Mouse (Mus musculus) CH12.LX (cell line): Measurements from ENCODE around the gene Maml2. TPM values are rescaled to one million over a fixed set of nuclear protein-coding genes. Genes with fewer than 3 reads are reported as not detected.

Experiments
- DNase-seq: peaks from one replicate; pipeline ENCODE4 v3.0.0-alpha.2; 2013; ENCODE audit errors: extremely low read depth
- H3K27ac ChIP-seq: 2 replicates; pipeline ENCODE4 v1.5.1; 2012; ENCODE audit warnings: low read depth, mild to moderate bottlenecking, control low read depth, moderate library complexity; ENCODE audit not compliant: insufficient read depth
- H3K27me3 ChIP-seq: replicated peaks from 2 replicates; pipeline ENCODE3; 2012; ENCODE audit warnings: inconsistent platforms
- H3K36me3 ChIP-seq, 2 experiments: replicated peaks in 1 of 2; 2 replicates each; pipeline versions ENCODE3 to v1.6.1; 2012; ENCODE audit warnings: inconsistent platforms in 1 of 2, low read length in 1 of 2, mild to moderate bottlenecking in 1 of 2, mixed read lengths in 1 of 2, moderate library complexity in 1 of 2; ENCODE audit not compliant: control insufficient read depth in 1 of 2, insufficient read depth in 1 of 2
- H3K4me1 ChIP-seq, 2 experiments: 2 replicates each; pipeline ENCODE4 v1.6.1; 2012; ENCODE audit warnings: inconsistent platforms in 1 of 2, moderate library complexity in 1 of 2; ENCODE audit not compliant: insufficient read depth in 2 of 2, control insufficient read depth in 1 of 2
- H3K4me2 ChIP-seq: 2 replicates; pipeline ENCODE4 v1.6.1; 2012; ENCODE audit warnings: low read depth, mild to moderate bottlenecking, control low read depth; ENCODE audit not compliant: poor library complexity, insufficient read depth, severe bottlenecking
- H3K4me3 ChIP-seq, 3 experiments: fragments of 150-350 bp in 1 of 3; sonication (generic) in 1 of 3; replicated peaks in 1 of 3; 2 replicates each; pipeline versions ENCODE3 to v1.5.1; 2011 to 2012; ENCODE audit warnings: low read depth in 2 of 3, low read length in 2 of 3, mild to moderate bottlenecking in 2 of 3, moderate library complexity in 2 of 3, control low read depth in 1 of 3, improper control_type of control experiment in 1 of 3, inconsistent platforms in 1 of 3, mixed read lengths in 1 of 3; ENCODE audit not compliant: poor library complexity in 1 of 3
- H3K79me2 ChIP-seq: replicated peaks from 2 replicates; pipeline ENCODE4 v1.6.1; 2012; ENCODE audit warnings: mild to moderate bottlenecking, moderate library complexity; ENCODE audit not compliant: control insufficient read depth, poor library complexity, insufficient read depth, severe bottlenecking; ENCODE audit errors: extremely low read depth
- H3K9ac ChIP-seq: 2 replicates; pipeline ENCODE4 v1.6.1; 2012; ENCODE audit warnings: low read depth, mild to moderate bottlenecking, control low read depth, moderate library complexity; ENCODE audit not compliant: insufficient read depth
- H3K9me3 ChIP-seq: replicated peaks from 2 replicates; pipeline ENCODE3; 2012; ENCODE audit warnings: low read length, inconsistent platforms, mixed read lengths
- CHD1 ChIP-seq: IDR thresholded peaks from 2 replicates; pipeline ENCODE4 v1.6.1; 2012; ENCODE audit warnings: low read depth, low read length, improper control_type of control experiment, inconsistent platforms
- CTCF ChIP-seq, 2 experiments: IDR thresholded peaks in 1 of 2; conservative IDR thresholded peaks in 1 of 2; 2 replicates each; pipeline ENCODE4 v1.5.1; 2011 to 2012; ENCODE audit warnings: low read depth in 2 of 2, low read length in 2 of 2, improper control_type of control experiment in 1 of 2, inconsistent platforms in 1 of 2, mild to moderate bottlenecking in 1 of 2, moderate library complexity in 1 of 2
- ELF1 ChIP-seq: IDR thresholded peaks from 2 replicates; pipeline ENCODE4 v1.6.1; 2014; ENCODE audit warnings: low read depth, mild to moderate bottlenecking, inconsistent platforms, low read length, improper control_type of control experiment
- ETS1 ChIP-seq: conservative IDR thresholded peaks from 2 replicates; pipeline ENCODE4 v1.6.1; 2012; ENCODE audit warnings: low read depth, mild to moderate bottlenecking, inconsistent platforms, low read length, improper control_type of control experiment, moderate library complexity
- GABPA ChIP-seq: IDR thresholded peaks from 2 replicates; pipeline ENCODE4 v1.6.1; 2012; ENCODE audit warnings: low read depth, low read length, improper control_type of control experiment, inconsistent platforms; ENCODE audit not compliant: insufficient replicate concordance
- JUN ChIP-seq: IDR thresholded peaks from 2 replicates; pipeline ENCODE4 v1.6.1; 2011; ENCODE audit warnings: low read depth, mild to moderate bottlenecking, low read length, improper control_type of control experiment, moderate library complexity; ENCODE audit not compliant: insufficient read depth
- KAT2A ChIP-seq: IDR thresholded peaks from 2 replicates; pipeline ENCODE4 v1.6.1; 2012; ENCODE audit warnings: low read length, improper control_type of control experiment, inconsistent platforms; ENCODE audit not compliant: insufficient replicate concordance
- MAZ ChIP-seq: IDR thresholded peaks from 2 replicates; pipeline ENCODE4 v1.6.1; 2012; ENCODE audit warnings: low read depth, mild to moderate bottlenecking, inconsistent platforms, low read length, improper control_type of control experiment, moderate library complexity
- MYC ChIP-seq: IDR thresholded peaks from 2 replicates; pipeline ENCODE4 v1.6.1; 2011; ENCODE audit warnings: low read depth, mild to moderate bottlenecking, improper control_type of control experiment, low read length
- NELFE ChIP-seq: IDR thresholded peaks from 2 replicates; pipeline ENCODE4 v1.6.1; 2011; ENCODE audit warnings: low read depth, low read length, improper control_type of control experiment
- NRF1 ChIP-seq: IDR thresholded peaks from 2 replicates; pipeline ENCODE4 v1.6.1; 2014; ENCODE audit warnings: low read depth, mild to moderate bottlenecking, inconsistent platforms, low read length, improper control_type of control experiment, moderate library complexity
- RAD21 ChIP-seq: IDR thresholded peaks from 2 replicates; pipeline ENCODE4 v1.6.1; 2011; ENCODE audit warnings: low read depth, mild to moderate bottlenecking, low read length, improper control_type of control experiment, moderate library complexity
- RCOR1 ChIP-seq: conservative IDR thresholded peaks from 2 replicates; pipeline ENCODE4 v1.6.1; 2012; ENCODE audit warnings: low read depth, mild to moderate bottlenecking, inconsistent platforms, low read length, improper control_type of control experiment
- SMC3 ChIP-seq: IDR thresholded peaks from 2 replicates; pipeline ENCODE4 v1.6.1; 2011; ENCODE audit warnings: low read depth, low read length, improper control_type of control experiment
- TBP ChIP-seq: conservative IDR thresholded peaks from 2 replicates; pipeline ENCODE4 v1.6.1; 2011; ENCODE audit warnings: low read depth, low read length, improper control_type of control experiment
- TCF12 ChIP-seq: IDR thresholded peaks from 2 replicates; pipeline ENCODE4 v1.6.1; 2014; ENCODE audit warnings: low read depth, mild to moderate bottlenecking, inconsistent platforms, low read length, improper control_type of control experiment
- UBTF ChIP-seq: IDR thresholded peaks from 2 replicates; pipeline ENCODE4 v1.6.1; 2012; ENCODE audit warnings: low read depth, mild to moderate bottlenecking, inconsistent platforms, low read length, improper control_type of control experiment, moderate library complexity
- USF2 ChIP-seq: conservative IDR thresholded peaks from 2 replicates; pipeline ENCODE4 v1.6.1; 2011; ENCODE audit warnings: low read depth, low read length, improper control_type of control experiment
- ZKSCAN1 ChIP-seq: IDR thresholded peaks from 2 replicates; pipeline ENCODE4 v1.6.1; 2012; ENCODE audit warnings: low read depth, inconsistent platforms, low read length, improper control_type of control experiment, borderline replicate concordance
- ZNF384 ChIP-seq: IDR thresholded peaks from 2 replicates; pipeline ENCODE4 v1.6.1; 2012; ENCODE audit warnings: low read depth, low read length, improper control_type of control experiment, inconsistent platforms
- dilution Hi-C: fragments of 300-500 bp; cut with MboI; formaldehyde crosslinking; loops from 2 replicates; pipeline ENCODE4 v1.14.3; 2020; ENCODE audit warnings: low sequenced_read_pairs; ENCODE audit not compliant: extremely low pct_unique_long_range_greater_than_20kb, extremely low pct_ligation_motif_present
- in situ Hi-C: fragments of 300-500 bp; cut with MboI; formaldehyde crosslinking; loops from 3 replicates; pipeline ENCODE4 v1.14.3; 2019; ENCODE audit warnings: low sequenced_read_pairs, low pct_ligation_motif_present, low pct_unique_long_range_greater_than_20kb, mixed read lengths
- polyA plus RNA-seq: library from polyadenylated mRNA; unstranded; fragments of >175 nt; gene quantifications from 2 replicates; pipeline ENCODE4 v1.2.1, GENCODE M21; 2012; ENCODE audit warnings: low read depth; ENCODE audit not compliant: insufficient read length
- total RNA-seq, 2 experiments: library from RNA; depleted of rRNA; stranded (reverse); fragments of 300-350 nt in 1 of 2; fragments of >200 nt in 1 of 2; gene quantifications; 2 replicates each; pipeline ENCODE4 v1.2.3; 2012 to 2014

The Maml2 gene
- total and polyA plus RNA-seq, 3 experiments: 5.9 to 9.1 (median 5.9) TPM

DNA sequence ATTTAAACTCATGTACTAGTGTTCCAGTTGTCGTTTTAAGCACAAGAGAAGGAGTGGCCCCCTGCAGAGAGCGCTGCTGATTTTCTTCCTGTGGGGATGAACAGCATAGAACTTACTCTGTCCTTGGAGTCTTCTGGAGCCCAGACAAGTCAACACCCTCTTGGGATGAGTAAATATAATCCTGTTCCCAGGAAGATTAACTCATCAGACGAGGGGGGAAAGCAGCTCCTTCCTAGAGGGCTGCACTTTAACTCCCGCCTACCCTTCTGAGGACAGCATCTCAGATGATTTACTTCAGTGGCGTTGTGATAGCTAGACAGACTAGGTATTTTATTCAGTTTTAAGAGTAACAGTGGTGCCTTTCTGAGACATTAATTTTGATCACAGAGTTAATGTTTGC lies 215.4 kb downstream of the Maml2 start:
- Histone ChIP-seq H3K79me2 (no peaks in the 10 kb centered on the region), H3K27me3 (no peaks in the 10 kb centered on the region), H3K27ac (no peak overlapping the region), H3K36me3 (peaks cover 0 to 11% of the 10 kb centered on the region in 2 experiments), H3K9me3 (no peaks in the 10 kb centered on the region), H3K4me3 (no peak overlapping the region), H3K4me1 (peaks cover 17 to 23% of the 10 kb centered on the region in 2 experiments), H3K9ac (no peak overlapping the region), H3K4me2 (no peak overlapping the region)
- TF ChIP-seq TCF12 (no peak), KAT2A (no peak), ZKSCAN1 (no peak), ETS1 (no peak), CHD1 (no peak), NELFE (no peak), CTCF (conservative IDR thresholded peaks at IDR 0.05 in 1 of 2, IDR thresholded peaks at IDR 0.05 in 1 of 2; ENCODE audit: low read depth in 2 of 2, low read length in 2 of 2) (no peak), SMC3 (no peak), NRF1 (no peak), ELF1 (no peak), ZNF384 (no peak)
- DNase-seq: no peak
- in situ Hi-C loops (no loop called here), dilution Hi-C loops (no loop called here)

DNA sequence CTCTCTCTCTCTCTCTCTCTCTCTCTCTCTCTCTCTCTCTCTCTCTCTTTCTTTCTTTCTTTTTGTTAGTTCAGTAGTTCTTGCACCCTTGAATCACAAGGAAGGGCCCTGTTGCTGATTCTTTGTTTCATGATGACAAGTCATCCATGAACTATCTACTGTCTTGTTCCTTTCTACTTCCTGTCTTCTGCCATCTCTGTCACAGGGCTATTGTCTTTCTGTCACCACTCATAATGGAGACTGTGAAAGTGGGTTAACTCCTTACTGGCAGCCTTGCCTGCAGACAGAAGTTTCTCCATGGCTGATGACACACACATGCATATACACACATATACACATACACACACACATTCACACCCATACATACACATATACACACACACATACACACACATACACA lies 216.7 kb downstream of the Maml2 start:
- Histone ChIP-seq H3K9me3 (no peaks in the 10 kb centered on the region), H3K27ac (no peak overlapping the region), H3K4me1 (peaks cover 10 to 17% of the 10 kb centered on the region in 2 experiments), H3K79me2 (no peaks in the 10 kb centered on the region), H3K4me2 (no peak overlapping the region), H3K27me3 (no peaks in the 10 kb centered on the region), H3K4me3 (no peak overlapping the region), H3K36me3 (peaks cover 0 to 11% of the 10 kb centered on the region in 2 experiments), H3K9ac (no peak overlapping the region)
- DNase-seq: no peak
- dilution Hi-C loops (no loop called here), in situ Hi-C loops (no loop called here)
- no peak for TF ChIP-seq RAD21
- TF ChIP-seq MAZ: no peak
- TF ChIP-seq USF2: no peak
- TF ChIP-seq TBP: no peak
- TF ChIP-seq KAT2A: no peak
- TF ChIP-seq JUN: no peak
- no peak for TF ChIP-seq MYC
- no peak for TF ChIP-seq SMC3
- TF ChIP-seq RCOR1: no peak
- no peak for TF ChIP-seq UBTF
- TF ChIP-seq GABPA: no peak
- TF ChIP-seq NRF1: no peak
